Mouse (Mus musculus): Measurements from ENCODE around the gene Arhgap35.

- TF ChIP-seq CTCF (IDR thresholded peaks at IDR 0.05; ENCODE audit: borderline replicate concordance, insufficient read depth, low read length) (no peak), POLR2A (IDR thresholded peaks at IDR 0.05; ENCODE audit: low read depth, low read length) (no peak)
These were observed 118.5 kb downstream of the Arhgap35 start for GRCm38 (mm10) chr7:16496260-16496659.

Data from embryonic fibroblast, embryonic 13.5 days (primary cell).